Mouse (Mus musculus) layer of hippocampus, postnatal 36 days (tissue): ENCODE measurements at regions not wholly inside any gene's neighbourhood (a gene's known extent, or its start where the extent isn't known, plus 50 kb on each side); places are given as distances from the start of the nearest gene placed in this dataset.

Experiments
- DNase-seq, 2 experiments: peaks; one replicate each; pipeline ENCODE4 v3.0.0; 2022

GRCm38 (mm10) chr12:26143411-26143810 lies 271.6 kb downstream of the Rnf144a start:
- no peak for DNase-seq

GRCm38 (mm10) chr12:26130811-26131210 lies 284.2 kb downstream of the Rnf144a start:
- DNase-seq = peak; percentile 28 to 34

- no peak for DNase-seq
Observed at GRCm38 (mm10) chr12:26130011-26130410, 285.0 kb downstream of the Rnf144a start.

GRCm38 (mm10) chr12:26129511-26129910 lies 285.5 kb downstream of the Rnf144a start:
- no peak for DNase-seq

GRCm38 (mm10) chr12:26128851-26129250 lies 286.2 kb downstream of the Rnf144a start:
- no peak for DNase-seq

- DNase-seq = no peak
Observed at GRCm38 (mm10) chr12:26126260-26126659, 288.8 kb downstream of the Rnf144a start.

GRCm38 (mm10) chr12:26124211-26124610 lies 290.8 kb downstream of the Rnf144a start:
- DNase-seq = no peak

GRCm38 (mm10) chr12:26115339-26115912 lies 299.6 kb downstream of the Rnf144a start:
- peak in 1 of 2 experiments; percentile 14 for DNase-seq

- DNase-seq = peak; percentile 49 to 59
Observed at GRCm38 (mm10) chr12:26112166-26113019, 302.7 kb downstream of the Rnf144a start.

- no peak for DNase-seq
Observed at GRCm38 (mm10) chr12:26109866-26110265, 305.2 kb downstream of the Rnf144a start.

GRCm38 (mm10) chr12:26104372-26104771 lies 310.7 kb downstream of the Rnf144a start:
- no peak for DNase-seq

- no peak for DNase-seq
Observed at GRCm38 (mm10) chr12:26102384-26102783, 312.7 kb downstream of the Rnf144a start.

GRCm38 (mm10) chr12:26100140-26100539 lies 314.9 kb downstream of the Rnf144a start:
- no peak for DNase-seq

GRCm38 (mm10) chr12:26099176-26099575 lies 315.9 kb downstream of the Rnf144a start:
- DNase-seq = no peak

GRCm38 (mm10) chr12:26092311-26092710 lies 322.7 kb downstream of the Rnf144a start:
- DNase-seq = no peak

GRCm38 (mm10) chr12:26091865-26092264 lies 323.2 kb downstream of the Rnf144a start:
- no peak for DNase-seq

- no peak for DNase-seq
Observed at GRCm38 (mm10) chr12:26088389-26088788, 326.7 kb downstream of the Rnf144a start.

- DNase-seq = no peak
Observed at GRCm38 (mm10) chr12:26086923-26087322, 328.1 kb downstream of the Rnf144a start.

- DNase-seq = no peak
Observed at GRCm38 (mm10) chr12:26086414-26086813, 328.6 kb downstream of the Rnf144a start.

- no peak for DNase-seq
Observed at GRCm38 (mm10) chr12:26079061-26079625, 335.9 kb downstream of the Rnf144a start.

GRCm38 (mm10) chr12:26075638-26076254 lies 339.3 kb downstream of the Rnf144a start:
- DNase-seq = no peak

GRCm38 (mm10) chr12:26072180-26072579 lies 342.9 kb downstream of the Rnf144a start:
- no peak for DNase-seq

GRCm38 (mm10) chr12:26071610-26072009 lies 343.4 kb downstream of the Rnf144a start:
- DNase-seq = peak; percentile 42 to 67
